Mouse (Mus musculus): ENCODE measurements at regions not wholly inside any gene's neighbourhood (a gene's known extent, or its start where the extent isn't known, plus 50 kb on each side); places are given as distances from the start of the nearest gene placed in this dataset.

DNA sequence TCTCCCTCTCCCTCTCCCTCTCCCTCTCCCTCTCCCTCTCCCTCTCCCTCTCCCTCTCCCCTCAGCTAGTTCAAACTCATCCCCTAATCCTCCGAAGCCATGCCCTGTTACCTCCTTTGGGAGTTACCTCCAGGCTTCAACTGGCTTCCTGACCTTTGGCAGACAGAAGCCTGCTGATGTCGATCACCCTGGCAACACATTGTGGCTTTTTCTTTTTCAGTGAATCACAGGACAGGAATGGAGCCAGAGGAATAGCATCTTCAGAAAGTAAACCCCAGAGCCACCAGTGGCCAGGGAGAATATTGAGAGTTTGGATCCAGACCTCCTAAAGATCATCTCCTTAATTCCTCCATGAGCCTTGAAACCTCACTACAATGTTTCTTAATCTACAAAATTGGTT lies 59.5 kb upstream of the Btg1 start:
- DNase-seq (ENCODE audit: low spot score in 2 of 2) = no peak

- no peak for DNase-seq (ENCODE audit: low spot score in 2 of 2)
Observed at GRCm38 (mm10) chr10:96565343-96565742, 51.5 kb upstream of the Btg1 start.

Measured in cerebellum, postnatal 4 days (tissue).